Mouse (Mus musculus): ENCODE measurements around the gene Ano6.

GRCm38 (mm10) chr15:95765271-95765670 lies 25.4 kb upstream of the Ano6 start:
- TF ChIP-seq CTCF (IDR thresholded peaks at IDR 0.05), result no peak
- no peak for TF ChIP-seq EP300 (IDR thresholded peaks at IDR 0.05)
